Mouse (Mus musculus): ENCODE data around the gene Zfp981. TPM values are rescaled to one million over a fixed set of nuclear protein-coding genes. Genes with fewer than 3 reads are reported as not detected.
"Not testable (repeated sequence)": the region's sequence is repeated elsewhere in the genome, so short reads cannot be mapped to it uniquely, and the experiment has no call there.

Gene Zfp981
- not detected in 2 replicates for total RNA-seq (2017)

DNA sequence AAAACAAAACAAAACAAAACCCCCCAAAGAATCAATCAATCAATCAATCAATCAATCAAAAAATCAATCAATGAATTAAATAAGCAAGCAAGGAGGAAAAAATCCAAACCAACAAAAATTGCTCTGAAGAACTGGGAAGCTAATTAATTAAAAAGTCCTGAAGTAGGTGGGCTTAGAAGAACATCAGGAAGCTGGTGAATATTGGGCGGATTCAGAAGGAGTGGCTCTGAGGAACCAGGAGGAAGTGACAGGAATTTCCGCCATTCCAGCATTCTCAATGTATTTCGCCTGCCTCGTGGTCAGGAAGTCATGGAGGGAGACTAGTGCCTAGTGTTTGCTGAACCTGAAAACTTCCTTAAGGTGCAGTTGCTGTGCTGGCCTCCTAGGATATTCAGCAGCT lies at the start of gene Zfp981:
Gene Zfp981, plus strand, starts transcription at position 301 of the 400 bp plus-strand sequence.
- ATAC-seq (replicated peaks in 1 of 2; ENCODE audit: insufficient read depth in 1 of 2, low FRiP score in 2 of 2, low TSS enrichment in 1 of 2, low read depth in 1 of 2, poor library complexity in 2 of 2, severe bottlenecking in 2 of 2) = not testable (repeated sequence)

DNA sequence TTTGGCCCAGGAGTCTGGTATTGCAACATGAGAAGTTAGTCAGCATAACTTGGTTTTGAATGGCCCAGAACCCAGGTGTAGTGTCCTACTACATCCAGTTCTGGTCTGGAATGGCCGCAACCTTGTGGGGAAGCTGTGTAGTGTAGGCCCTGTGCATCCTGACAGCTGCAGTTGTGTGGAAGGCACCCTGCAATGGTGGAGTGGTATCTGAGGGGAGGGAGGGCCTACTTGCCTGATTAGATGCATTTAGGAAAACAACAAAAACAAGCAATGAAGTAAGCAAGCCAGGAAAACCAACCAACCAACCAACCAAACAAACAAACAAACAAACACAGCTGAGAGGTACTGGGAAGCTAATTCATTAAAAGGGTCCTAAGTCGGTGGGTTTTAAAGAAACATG lies 49.3 kb upstream of the Zfp981 start:
- not testable (repeated sequence) for ATAC-seq (replicated peaks in 1 of 2; ENCODE audit: insufficient read depth in 1 of 2, low FRiP score in 2 of 2, low TSS enrichment in 1 of 2, low read depth in 1 of 2, poor library complexity in 2 of 2, severe bottlenecking in 2 of 2)

DNA sequence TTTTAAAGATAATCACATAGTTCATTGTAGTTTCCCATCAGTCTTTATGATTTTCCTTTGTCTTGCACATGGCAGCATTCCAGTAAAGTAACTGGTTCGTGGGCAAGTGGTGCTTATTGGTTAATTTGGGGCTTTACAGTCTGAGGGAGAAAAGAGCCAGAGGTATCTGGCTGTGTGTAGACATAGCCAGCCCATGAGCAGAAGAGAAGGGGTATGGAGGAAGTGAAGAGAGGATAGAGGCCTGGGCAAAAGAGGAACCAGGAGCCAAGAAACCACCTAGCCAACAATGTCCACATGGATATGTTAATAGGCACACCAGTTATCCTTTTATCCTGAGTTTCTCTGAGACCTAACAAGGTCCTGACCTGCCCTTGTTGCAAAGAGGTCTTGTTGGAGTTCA lies 47.7 kb upstream of the Zfp981 start:
- not testable (repeated sequence) for ATAC-seq (replicated peaks in 1 of 2; ENCODE audit: insufficient read depth in 1 of 2, low FRiP score in 2 of 2, low TSS enrichment in 1 of 2, low read depth in 1 of 2, poor library complexity in 2 of 2, severe bottlenecking in 2 of 2)

DNA sequence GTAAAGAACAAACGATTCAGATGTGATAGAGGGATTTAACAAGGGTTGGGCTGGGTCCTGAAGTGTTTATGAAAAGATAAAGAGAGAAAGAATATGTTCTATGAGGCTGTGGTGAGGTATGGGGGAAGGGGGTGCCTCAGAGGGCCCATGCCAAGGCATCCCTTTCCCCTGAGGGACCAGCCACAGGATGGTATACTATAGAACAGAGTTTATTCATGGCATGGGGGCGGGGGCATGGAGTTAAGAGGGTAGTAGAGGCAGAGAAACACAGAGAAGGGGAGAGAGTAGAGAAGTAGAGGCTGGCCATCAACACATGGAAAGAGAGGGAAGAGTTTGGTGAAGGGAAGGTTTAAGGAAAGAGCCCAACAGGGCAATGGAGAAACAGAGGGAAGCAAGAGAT lies 46.9 kb upstream of the Zfp981 start:
- no peak for ATAC-seq (replicated peaks in 1 of 2; ENCODE audit: insufficient read depth in 1 of 2, low FRiP score in 2 of 2, low TSS enrichment in 1 of 2, low read depth in 1 of 2, poor library complexity in 2 of 2, severe bottlenecking in 2 of 2)

DNA sequence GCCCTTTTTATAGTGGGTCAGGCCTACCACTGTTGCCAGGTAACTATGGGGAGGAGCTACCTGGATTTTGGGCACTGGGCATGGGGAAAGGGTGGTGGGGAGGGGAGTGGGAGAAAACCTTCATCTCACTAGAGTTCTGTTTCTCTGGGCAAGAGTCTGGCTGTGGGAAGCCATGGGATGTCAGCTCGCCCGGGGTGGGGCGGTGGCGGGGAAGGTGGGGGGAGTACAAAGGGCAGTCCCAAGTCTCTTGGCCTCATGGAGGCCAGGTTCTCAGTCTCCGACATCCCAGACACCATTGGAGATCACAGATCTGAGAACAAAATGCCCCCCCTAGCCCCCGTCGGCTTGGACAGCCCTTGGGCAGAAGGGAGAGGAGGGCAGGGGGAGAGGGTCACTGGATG lies 46.5 kb upstream of the Zfp981 start:
- ATAC-seq (replicated peaks in 1 of 2; ENCODE audit: insufficient read depth in 1 of 2, low FRiP score in 2 of 2, low TSS enrichment in 1 of 2, low read depth in 1 of 2, poor library complexity in 2 of 2, severe bottlenecking in 2 of 2) = no peak

DNA sequence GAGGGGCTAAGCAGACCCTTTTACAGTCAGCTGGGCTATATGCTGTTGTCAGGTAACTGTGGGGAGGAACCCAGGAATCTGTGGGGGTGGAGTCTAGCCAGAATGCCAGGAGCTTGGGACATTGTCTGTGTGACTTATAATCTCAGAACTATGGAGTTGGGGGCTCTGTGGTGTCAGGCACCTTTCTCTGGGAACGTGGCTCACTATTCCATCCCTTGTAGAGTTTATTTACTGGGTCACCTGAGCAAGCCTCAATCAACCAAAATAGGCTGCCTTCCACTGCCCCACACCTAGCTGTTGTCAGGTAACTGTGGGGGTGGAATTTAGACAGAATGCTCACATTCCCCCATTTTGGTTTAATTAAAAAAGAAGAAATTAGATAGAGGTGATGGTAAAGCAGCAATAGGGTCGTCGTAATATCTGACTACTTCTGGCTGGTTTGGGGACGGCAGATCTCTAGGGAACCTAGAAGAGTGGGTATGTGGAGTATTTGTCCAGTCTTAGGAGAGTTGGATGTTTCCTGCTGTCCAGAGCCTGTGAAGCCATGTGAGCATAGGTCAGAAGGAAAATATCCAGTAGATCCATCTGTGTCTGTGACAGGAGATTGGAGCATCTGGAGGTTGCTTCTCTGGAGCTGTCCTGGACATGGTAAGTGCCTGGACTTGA lies 45.6 kb upstream of the Zfp981 start:
- ATAC-seq (replicated peaks in 1 of 2; ENCODE audit: insufficient read depth in 1 of 2, low FRiP score in 2 of 2, low TSS enrichment in 1 of 2, low read depth in 1 of 2, poor library complexity in 2 of 2, severe bottlenecking in 2 of 2) = no peak

DNA sequence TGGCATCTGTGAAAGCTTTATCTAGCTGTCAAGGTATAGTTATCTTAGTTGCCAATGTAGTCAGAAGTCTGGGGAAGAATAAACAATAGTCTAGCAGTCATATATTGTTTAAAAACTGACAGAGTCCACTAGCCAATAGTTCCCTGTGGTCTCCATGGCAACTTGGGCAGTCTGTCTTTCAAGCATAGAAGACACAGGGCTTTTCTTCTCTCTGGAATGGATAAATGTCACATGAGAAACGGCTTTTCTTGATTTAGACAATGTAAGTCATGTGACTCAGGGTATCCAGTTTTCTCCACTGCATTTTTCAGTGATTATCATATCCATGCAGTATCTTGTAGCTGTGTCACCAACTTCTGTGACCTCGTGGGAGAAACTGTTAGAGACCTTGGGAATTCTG lies 44.7 kb upstream of the Zfp981 start:
- ATAC-seq (replicated peaks in 1 of 2; ENCODE audit: insufficient read depth in 1 of 2, low FRiP score in 2 of 2, low TSS enrichment in 1 of 2, low read depth in 1 of 2, poor library complexity in 2 of 2, severe bottlenecking in 2 of 2) = no peak

DNA sequence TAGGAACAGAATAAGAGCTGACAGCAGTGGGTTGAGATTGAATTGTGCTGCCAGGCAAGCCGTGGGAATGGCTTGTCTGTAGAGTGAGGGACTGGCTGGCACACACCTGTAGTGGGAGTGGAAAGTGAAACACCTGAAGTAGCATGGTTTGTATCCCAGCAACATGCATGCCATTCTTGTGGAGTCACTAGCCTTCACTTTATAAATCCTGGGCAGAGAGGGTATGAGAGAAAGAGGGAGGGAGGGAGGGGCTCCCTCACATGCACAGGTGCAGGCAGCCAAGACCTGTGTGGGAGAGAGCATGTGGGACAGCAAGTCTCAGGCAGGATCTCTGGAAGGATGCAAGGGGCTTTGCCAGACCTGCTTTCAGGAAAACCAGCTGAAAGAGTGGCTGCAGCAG lies 44.1 kb upstream of the Zfp981 start:
- ATAC-seq (replicated peaks in 1 of 2; ENCODE audit: insufficient read depth in 1 of 2, low FRiP score in 2 of 2, low TSS enrichment in 1 of 2, low read depth in 1 of 2, poor library complexity in 2 of 2, severe bottlenecking in 2 of 2) = peak in 1 of 2 experiments; percentile 15; a peak in 1 of 4 replicates

DNA sequence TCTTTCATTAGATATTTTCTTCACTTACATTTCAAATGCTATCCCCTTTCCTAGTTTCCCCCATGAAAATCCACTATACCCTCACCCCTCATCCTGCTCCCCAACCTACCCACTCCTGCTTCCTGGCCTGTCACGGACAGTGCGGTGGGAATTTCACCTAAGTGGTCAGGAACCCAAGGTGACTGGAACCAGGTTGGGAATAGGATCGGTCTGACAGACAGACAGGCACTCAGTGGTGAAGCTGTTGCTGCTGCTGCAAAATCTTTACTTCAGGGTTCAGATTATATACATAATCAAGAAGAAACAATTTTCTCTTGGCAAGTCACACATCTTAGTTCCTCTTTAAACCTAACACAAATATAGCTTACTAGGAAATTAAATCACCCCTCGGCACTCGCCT lies 42.0 kb upstream of the Zfp981 start:
- not testable (repeated sequence) for ATAC-seq (replicated peaks in 1 of 2; ENCODE audit: insufficient read depth in 1 of 2, low FRiP score in 2 of 2, low TSS enrichment in 1 of 2, low read depth in 1 of 2, poor library complexity in 2 of 2, severe bottlenecking in 2 of 2)

DNA sequence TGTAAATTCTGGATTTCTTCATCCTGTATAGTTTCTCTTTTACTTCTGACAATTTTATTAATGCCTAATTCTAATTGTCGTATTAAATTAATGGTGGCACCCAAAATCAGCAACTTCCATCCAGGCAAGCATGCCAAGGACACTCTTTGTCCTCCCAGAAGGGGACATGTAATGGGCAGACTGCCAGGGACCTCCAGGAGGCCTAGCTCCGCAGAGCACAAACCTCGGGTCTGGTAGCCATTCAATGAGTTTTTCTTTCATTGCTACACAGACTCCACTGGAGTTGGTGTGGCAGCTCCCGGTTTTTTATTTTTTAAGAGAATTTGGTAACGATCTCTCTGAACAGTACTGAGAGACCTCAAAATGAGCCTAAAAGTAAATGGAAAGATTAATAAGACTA lies 41.1 kb upstream of the Zfp981 start:
- ATAC-seq (replicated peaks in 1 of 2; ENCODE audit: insufficient read depth in 1 of 2, low FRiP score in 2 of 2, low TSS enrichment in 1 of 2, low read depth in 1 of 2, poor library complexity in 2 of 2, severe bottlenecking in 2 of 2) = not testable (repeated sequence)

DNA sequence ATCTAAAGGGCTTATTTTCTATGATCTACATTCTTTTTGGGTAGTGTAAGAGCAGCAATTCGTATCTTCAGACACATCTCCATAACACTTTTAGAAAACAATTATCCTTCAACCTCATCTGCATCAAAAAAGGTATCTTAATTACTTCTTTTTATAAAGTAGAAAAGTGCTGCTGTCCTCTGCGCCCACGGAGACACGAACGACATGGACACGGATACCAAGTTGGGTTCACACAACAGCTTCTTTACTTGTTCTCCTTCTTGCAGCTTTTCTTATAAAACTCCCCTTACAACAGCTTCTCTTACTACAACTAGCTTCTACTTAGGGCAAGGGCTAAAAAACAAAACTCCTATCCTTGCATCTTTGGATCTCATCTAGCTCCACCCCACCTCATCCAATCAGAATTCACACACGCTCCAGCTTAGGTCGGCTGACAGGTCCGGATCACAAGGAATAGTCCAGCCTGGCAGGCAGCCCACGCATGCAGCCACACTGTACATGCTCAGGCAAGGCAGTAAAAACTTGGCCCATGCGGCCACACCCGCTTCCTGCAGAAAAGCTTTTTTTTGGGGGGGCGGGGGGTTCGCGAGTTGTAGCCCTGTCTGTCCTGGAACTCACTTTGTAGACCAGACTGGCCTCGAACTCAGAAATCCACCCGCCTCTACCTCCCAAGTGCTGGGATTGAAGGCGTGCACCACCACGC lies 38.0 kb upstream of the Zfp981 start:
- not testable (repeated sequence) for ATAC-seq (replicated peaks in 1 of 2; ENCODE audit: insufficient read depth in 1 of 2, low FRiP score in 2 of 2, low TSS enrichment in 1 of 2, low read depth in 1 of 2, poor library complexity in 2 of 2, severe bottlenecking in 2 of 2)

DNA sequence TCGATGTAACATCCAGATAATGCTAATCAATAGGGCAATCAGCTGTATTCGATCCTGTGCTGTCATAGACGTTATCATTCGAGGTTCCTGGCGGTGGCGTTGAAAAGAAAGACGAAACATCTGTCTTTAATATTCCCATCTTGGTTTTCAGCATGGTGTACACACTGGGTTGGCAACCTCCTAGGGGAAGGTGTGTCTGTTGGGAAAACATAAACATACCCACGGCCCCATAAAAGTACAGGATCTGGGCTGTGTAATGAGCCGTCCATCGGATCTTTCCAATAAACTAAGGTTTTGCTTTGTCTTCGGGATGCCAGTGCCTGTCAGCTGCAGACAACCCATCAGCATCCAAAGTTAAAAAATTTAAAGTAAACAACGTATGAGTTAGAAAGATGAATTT lies 31.8 kb upstream of the Zfp981 start:
- ATAC-seq (replicated peaks in 1 of 2; ENCODE audit: insufficient read depth in 1 of 2, low FRiP score in 2 of 2, low TSS enrichment in 1 of 2, low read depth in 1 of 2, poor library complexity in 2 of 2, severe bottlenecking in 2 of 2) = peak; percentile 12 to 16; a peak in 1 of 4 replicates

DNA sequence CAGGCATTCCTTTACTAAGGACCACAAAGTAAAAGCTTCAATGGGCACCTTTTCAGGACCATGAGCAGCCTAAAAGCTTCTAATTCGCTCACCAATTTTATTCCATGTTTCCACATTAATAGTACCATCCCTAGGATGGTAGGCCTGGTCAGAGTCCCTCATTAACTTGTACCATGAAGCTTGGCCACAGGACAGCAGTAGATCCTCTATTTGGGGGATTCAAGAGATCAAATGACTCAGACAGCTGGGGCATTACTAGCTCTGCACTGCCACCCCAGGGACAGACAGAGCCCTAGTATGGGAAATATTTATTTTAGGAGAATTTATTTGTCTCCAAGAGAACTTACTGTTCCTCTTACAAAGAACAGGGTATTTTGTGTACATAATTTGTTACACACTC lies 27.6 kb upstream of the Zfp981 start:
- ATAC-seq (replicated peaks in 1 of 2; ENCODE audit: insufficient read depth in 1 of 2, low FRiP score in 2 of 2, low TSS enrichment in 1 of 2, low read depth in 1 of 2, poor library complexity in 2 of 2, severe bottlenecking in 2 of 2) = peak in 1 of 2 experiments; percentile 23; a peak in 1 of 4 replicates

DNA sequence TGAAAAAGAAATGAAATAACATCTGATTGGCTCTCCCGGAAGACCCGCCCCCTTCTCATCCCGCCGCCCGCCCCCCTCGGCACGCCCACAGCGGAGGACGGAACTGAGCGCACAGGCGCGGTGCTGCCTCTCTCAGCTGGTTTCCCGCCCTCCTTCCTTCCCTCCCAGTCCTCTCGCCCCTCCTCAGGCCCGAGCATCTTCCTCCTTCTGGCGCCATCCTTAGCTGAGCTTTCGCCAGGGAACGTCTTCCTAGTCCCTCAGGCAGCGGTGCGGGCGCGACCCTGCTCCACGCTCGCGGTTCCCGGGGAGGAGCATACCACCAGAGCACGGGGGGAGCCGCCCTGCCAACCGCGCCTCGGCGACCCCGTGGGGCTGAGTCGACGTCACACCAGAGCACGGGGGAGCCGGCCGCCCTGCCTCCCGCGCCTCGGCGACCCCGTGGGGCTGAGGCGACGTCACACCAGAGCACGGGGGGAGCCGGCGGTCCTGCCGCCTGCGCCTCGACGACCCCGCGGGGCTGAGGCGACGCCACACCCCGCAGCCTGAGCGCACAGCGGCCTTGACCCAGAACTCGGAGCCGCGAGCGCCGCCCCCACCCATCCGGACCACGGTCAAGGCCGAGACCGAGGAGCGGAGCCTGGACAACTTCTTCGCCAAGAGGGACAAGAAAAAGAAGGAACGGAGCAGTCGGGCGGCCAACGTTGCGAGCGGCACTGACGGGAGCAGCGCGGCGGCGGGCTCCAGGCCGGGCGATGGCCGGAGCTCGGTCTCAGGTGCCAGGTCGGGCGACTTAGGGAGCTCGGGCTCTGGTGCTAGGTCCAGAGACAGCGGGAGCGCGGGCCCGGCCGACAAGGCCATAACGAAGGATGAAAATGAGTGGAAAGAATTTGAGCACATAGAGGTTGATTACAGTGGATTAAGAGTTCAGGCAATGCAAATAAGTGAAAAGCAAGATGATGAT lies 26.8 kb upstream of the Zfp981 start:
- peak; percentile 50 to 57; a peak in 3 of 4 replicates for ATAC-seq (replicated peaks in 1 of 2; ENCODE audit: insufficient read depth in 1 of 2, low FRiP score in 2 of 2, low TSS enrichment in 1 of 2, low read depth in 1 of 2, poor library complexity in 2 of 2, severe bottlenecking in 2 of 2)

DNA sequence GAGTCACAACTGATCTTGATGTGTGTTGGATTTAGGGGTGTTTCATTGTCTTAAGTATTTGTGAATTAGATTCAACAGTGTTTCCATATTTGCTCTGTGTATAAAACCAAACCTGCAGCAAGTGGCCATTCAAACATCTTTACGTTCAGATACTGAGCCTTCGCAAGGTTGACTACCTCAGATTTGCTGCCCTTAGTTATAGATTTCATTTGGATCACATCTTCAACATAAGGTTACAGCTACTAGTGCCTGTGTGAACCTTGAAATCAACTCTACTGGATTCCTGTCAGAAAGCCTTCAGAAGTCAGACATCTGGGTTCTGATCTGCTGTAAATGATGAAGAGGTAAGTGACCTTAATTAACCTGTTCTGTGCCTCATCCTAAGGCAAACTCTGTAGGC lies 25.6 kb upstream of the Zfp981 start:
- ATAC-seq (replicated peaks in 1 of 2; ENCODE audit: insufficient read depth in 1 of 2, low FRiP score in 2 of 2, low TSS enrichment in 1 of 2, low read depth in 1 of 2, poor library complexity in 2 of 2, severe bottlenecking in 2 of 2) = not testable (repeated sequence)

DNA sequence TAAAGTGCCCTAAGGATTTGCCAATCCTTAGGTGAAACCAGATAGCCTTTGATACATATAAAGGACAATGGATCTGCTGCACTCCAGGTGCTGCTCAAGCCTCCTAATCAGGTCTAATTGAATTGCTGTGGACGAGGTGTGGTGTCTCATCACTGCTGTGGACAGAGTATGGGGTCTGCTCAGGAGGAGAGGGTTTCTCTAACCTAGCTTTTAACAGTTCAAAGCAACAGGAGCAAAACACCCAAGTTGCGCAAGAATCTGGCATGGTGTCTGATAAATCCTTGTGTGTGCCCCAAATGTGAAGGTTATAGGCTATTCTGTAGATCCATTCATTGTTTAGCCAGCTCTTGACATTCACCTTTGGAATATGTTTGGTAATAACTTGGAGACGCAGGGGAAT lies 24.9 kb upstream of the Zfp981 start:
- not testable (repeated sequence) for ATAC-seq (replicated peaks in 1 of 2; ENCODE audit: insufficient read depth in 1 of 2, low FRiP score in 2 of 2, low TSS enrichment in 1 of 2, low read depth in 1 of 2, poor library complexity in 2 of 2, severe bottlenecking in 2 of 2)

DNA sequence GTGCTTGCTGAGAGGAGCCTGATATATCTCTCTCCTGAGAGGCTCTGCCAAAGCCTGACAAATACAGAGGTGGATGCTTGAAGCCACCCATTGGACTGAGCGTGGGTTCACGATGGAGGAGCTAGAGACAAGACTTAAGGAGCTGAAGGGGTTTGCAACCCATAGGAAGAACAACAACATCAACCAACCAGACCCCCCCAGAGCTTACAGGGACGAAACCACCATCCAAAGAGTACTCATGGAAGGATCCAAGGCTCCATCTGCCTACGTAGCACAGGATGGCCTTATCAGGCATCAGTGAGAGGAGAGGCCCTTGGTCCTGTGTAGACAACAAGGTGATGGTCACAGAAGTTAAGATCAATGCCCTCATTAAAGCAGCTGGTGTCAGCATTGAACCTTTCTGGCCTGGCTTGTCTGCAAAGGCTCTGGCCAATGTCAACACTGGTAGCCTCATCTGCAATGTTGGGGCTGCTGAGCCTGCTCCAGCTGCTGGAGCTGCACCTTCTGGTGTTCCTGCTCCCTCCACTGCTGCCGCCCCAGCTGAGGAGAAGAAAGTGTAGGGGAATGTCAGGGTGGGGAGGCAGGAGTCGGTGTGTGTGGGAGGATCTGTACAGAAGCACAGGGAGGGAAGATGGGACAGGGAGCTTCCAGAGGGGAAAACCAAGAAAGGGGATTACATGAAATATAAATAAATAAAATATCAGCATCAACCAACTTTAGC lies 21.3 kb upstream of the Zfp981 start:
- ATAC-seq (replicated peaks in 1 of 2; ENCODE audit: insufficient read depth in 1 of 2, low FRiP score in 2 of 2, low TSS enrichment in 1 of 2, low read depth in 1 of 2, poor library complexity in 2 of 2, severe bottlenecking in 2 of 2) = not testable (repeated sequence)

Data from hematopoietic stem cell, adult 5-6 weeks (primary cell).